Mouse (Mus musculus) midbrain, embryonic 10.5 days (tissue): ENCODE measurements around the gene Macrod2. TPM values are rescaled to one million over a fixed set of nuclear protein-coding genes. Genes with fewer than 3 reads are reported as not detected.

Experiments
- DNase-seq: peaks from one replicate; pipeline ENCODE4 v3.0.0-alpha.2; 2017; ENCODE audit warnings: low spot score
- H3K27ac ChIP-seq: fragments of 300-500 bp; sonication (generic); replicated peaks from 2 replicates; pipeline ENCODE4 v1.5.1; 2016; ENCODE audit warnings: mild to moderate bottlenecking
- H3K27me3 ChIP-seq: fragments of 300-500 bp; sonication (generic); 2 replicates; pipeline ENCODE4 v1.6.1; 2016; ENCODE audit warnings: low read depth, mild to moderate bottlenecking; ENCODE audit not compliant: poor library complexity, severe bottlenecking
- H3K36me3 ChIP-seq: fragments of 300-500 bp; sonication (generic); 2 replicates; pipeline ENCODE4 v1.6.1; 2016; ENCODE audit warnings: mild to moderate bottlenecking, moderate library complexity
- H3K4me1 ChIP-seq: fragments of 300-500 bp; sonication (generic); 2 replicates; pipeline ENCODE4 v1.6.1; 2016
- H3K4me3 ChIP-seq: fragments of 300-500 bp; sonication (generic); 2 replicates; pipeline ENCODE4 v1.5.1; 2016; ENCODE audit warnings: mild to moderate bottlenecking, moderate library complexity
- H3K9me3 ChIP-seq: fragments of 300-500 bp; sonication (generic); replicated peaks from 2 replicates; pipeline ENCODE4 v1.6.1; 2016; ENCODE audit warnings: mild to moderate bottlenecking
- WGBS: fragments of 180-500 bp; shearing (Covaris S2); methylation state at CpG from one replicate; pipeline ENCODE4 v1.1.7; 2016; 5-methylcytosine and 5-hydroxymethylcytosine counted together
- polyA plus RNA-seq: library from polyadenylated mRNA; unstranded; fragments of >200 nt; fragmentation: Nextera tagmentation; extraction: Ambion mirVana; gene quantifications from 2 replicates; pipeline ENCODE4 v1.2.1, GENCODE M21; 2016

The Macrod2 gene
- polyA plus RNA-seq, result 39.4 and 42.4 TPM in 2 replicates

GRCm38 (mm10) chr2:140395179-140395578 lies at the start of gene Macrod2:
Gene Macrod2 (plus strand): TSS chr2:140395309.
- under 1% methylated on average over 47 of the region's 47 CpGs for WGBS
- H3K27ac ChIP-seq, result peak within 1 kb of the TSS; percentile 89
- peaks cover 18% of the 10 kb centered on the region for H3K4me1 ChIP-seq
- peak within 1 kb of the TSS; percentile 83 for H3K4me3 ChIP-seq
- H3K27me3 ChIP-seq, result peaks cover 10% of the 10 kb centered on the region
- DNase-seq, result peak; percentile 97
- no peaks in the 10 kb centered on the region for H3K36me3 ChIP-seq
- H3K9me3 ChIP-seq, result no peaks in the 10 kb centered on the region

GRCm38 (mm10) chr2:140359905-140360304 lies 35.2 kb upstream of the Macrod2 start:
- Histone ChIP-seq H3K27me3 (no peaks in the 10 kb centered on the region), H3K27ac (no peak overlapping the region), H3K4me1 (no peaks in the 10 kb centered on the region), H3K9me3 (no peaks in the 10 kb centered on the region), H3K36me3 (no peaks in the 10 kb centered on the region), H3K4me3 (no peak overlapping the region)
- 55% methylated on average over 2 of the region's 2 CpGs for WGBS
- DNase-seq, result no peak

- no peaks in the 10 kb centered on the region for H3K4me1 ChIP-seq
- no peaks in the 10 kb centered on the region for H3K9me3 ChIP-seq
- DNase-seq, result no peak
- H3K27me3 ChIP-seq, result no peaks in the 10 kb centered on the region
- 93% methylated on average over 1 of the region's 1 CpGs for WGBS
- H3K27ac ChIP-seq, result no peak overlapping the region
- H3K36me3 ChIP-seq, result no peaks in the 10 kb centered on the region
- H3K4me3 ChIP-seq, result no peak overlapping the region
Measured at GRCm38 (mm10) chr2:140364804-140365203, 30.3 kb upstream of the Macrod2 start.

- Histone ChIP-seq H3K27me3 (no peaks in the 10 kb centered on the region), H3K27ac (no peak within 1 kb of the TSS), H3K4me3 (no peak within 1 kb of the TSS), H3K36me3 (no peaks in the 10 kb centered on the region), H3K4me1 (peaks cover 4% of the 10 kb centered on the region), H3K9me3 (no peaks in the 10 kb centered on the region)
- DNase-seq, result no peak
- 30% methylated on average over 4 of the region's 4 CpGs for WGBS
Measured at GRCm38 (mm10) chr2:140389525-140389924, 5.6 kb upstream of the Macrod2 start, which contains the start of gene Sel1l2. Gene Sel1l2 (minus strand): TSS chr2:140389706.

- Histone ChIP-seq H3K36me3 (no peaks in the 10 kb centered on the region), H3K4me1 (peaks cover 18% of the 10 kb centered on the region), H3K27ac (peak overlapping the region; percentile 89), H3K27me3 (peaks cover 10% of the 10 kb centered on the region), H3K4me3 (peak overlapping the region; percentile 83), H3K9me3 (no peaks in the 10 kb centered on the region)
- WGBS, result under 1% methylated on average over 53 of the region's 58 CpGs
- DNase-seq, result peak; percentile 68
Measured at GRCm38 (mm10) chr2:140395744-140396231, 679 bp downstream of the Macrod2 start.

GRCm38 (mm10) chr2:140425844-140426243 lies 30.7 kb downstream of the Macrod2 start:
- Histone ChIP-seq H3K9me3 (no peaks in the 10 kb centered on the region), H3K27ac (no peak overlapping the region), H3K4me3 (no peak overlapping the region), H3K27me3 (no peaks in the 10 kb centered on the region), H3K36me3 (no peaks in the 10 kb centered on the region), H3K4me1 (no peaks in the 10 kb centered on the region)
- no peak for DNase-seq

- no peak overlapping the region for H3K27ac ChIP-seq
- no peak overlapping the region for H3K4me3 ChIP-seq
- H3K4me1 ChIP-seq, result no peaks in the 10 kb centered on the region
- H3K9me3 ChIP-seq, result no peaks in the 10 kb centered on the region
- WGBS, result 28% methylated on average over 4 of the region's 4 CpGs
- no peaks in the 10 kb centered on the region for H3K36me3 ChIP-seq
- no peak for DNase-seq
- no peaks in the 10 kb centered on the region for H3K27me3 ChIP-seq
Measured at GRCm38 (mm10) chr2:140427283-140427682, 32.2 kb downstream of the Macrod2 start.

GRCm38 (mm10) chr2:140439081-140439480 lies 44.0 kb downstream of the Macrod2 start:
- 88% methylated on average over 4 of the region's 4 CpGs for WGBS
- no peak overlapping the region for H3K4me3 ChIP-seq
- H3K4me1 ChIP-seq, result no peaks in the 10 kb centered on the region
- no peak for DNase-seq
- no peaks in the 10 kb centered on the region for H3K27me3 ChIP-seq
- no peaks in the 10 kb centered on the region for H3K36me3 ChIP-seq
- H3K9me3 ChIP-seq, result no peaks in the 10 kb centered on the region
- H3K27ac ChIP-seq, result no peak overlapping the region

GRCm38 (mm10) chr2:140448636-140449035 lies 53.5 kb downstream of the Macrod2 start:
- H3K9me3 ChIP-seq, result no peaks in the 10 kb centered on the region
- DNase-seq, result no peak
- H3K4me1 ChIP-seq, result no peaks in the 10 kb centered on the region
- WGBS, result 84% methylated on average over 2 of the region's 2 CpGs
- no peak overlapping the region for H3K4me3 ChIP-seq
- H3K36me3 ChIP-seq, result no peaks in the 10 kb centered on the region
- H3K27ac ChIP-seq, result no peak overlapping the region
- H3K27me3 ChIP-seq, result no peaks in the 10 kb centered on the region

- H3K36me3 ChIP-seq, result no peaks in the 10 kb centered on the region
- H3K4me3 ChIP-seq, result no peak overlapping the region
- H3K4me1 ChIP-seq, result no peaks in the 10 kb centered on the region
- H3K27me3 ChIP-seq, result no peaks in the 10 kb centered on the region
- DNase-seq, result no peak
- no peak overlapping the region for H3K27ac ChIP-seq
- no peaks in the 10 kb centered on the region for H3K9me3 ChIP-seq
- whole genome bisulfite sequencing, result 94% methylated on average over 2 of the region's 2 CpGs
Measured at GRCm38 (mm10) chr2:140475770-140476169, 80.7 kb downstream of the Macrod2 start.

- Histone ChIP-seq H3K36me3 (no peaks in the 10 kb centered on the region), H3K9me3 (no peaks in the 10 kb centered on the region), H3K27ac (no peak overlapping the region), H3K4me1 (no peaks in the 10 kb centered on the region), H3K4me3 (no peak overlapping the region), H3K27me3 (no peaks in the 10 kb centered on the region)
- no peak for DNase-seq
- 84% methylated on average over 4 of the region's 4 CpGs for WGBS
Measured at GRCm38 (mm10) chr2:140476891-140477290, 81.8 kb downstream of the Macrod2 start.

- Histone ChIP-seq H3K27me3 (no peaks in the 10 kb centered on the region), H3K9me3 (no peaks in the 10 kb centered on the region), H3K36me3 (no peaks in the 10 kb centered on the region), H3K4me3 (no peak overlapping the region), H3K4me1 (no peaks in the 10 kb centered on the region), H3K27ac (no peak overlapping the region)
- 85% methylated on average over 2 of the region's 2 CpGs for WGBS
- no peak for DNase-seq
Measured at GRCm38 (mm10) chr2:140482604-140483003, 87.5 kb downstream of the Macrod2 start.

- no peak for DNase-seq
- Histone ChIP-seq H3K27me3 (no peaks in the 10 kb centered on the region), H3K27ac (no peak overlapping the region), H3K36me3 (no peaks in the 10 kb centered on the region), H3K4me3 (no peak overlapping the region), H3K4me1 (peaks cover 4% of the 10 kb centered on the region; the same call in 1 of the 2 replicates), H3K9me3 (no peaks in the 10 kb centered on the region)
- 90% methylated on average over 3 of the region's 3 CpGs for WGBS
Measured at GRCm38 (mm10) chr2:140497688-140498087, 102.6 kb downstream of the Macrod2 start.

GRCm38 (mm10) chr2:140500951-140501350 lies 105.8 kb downstream of the Macrod2 start:
- Histone ChIP-seq H3K4me1 (peaks cover 4% of the 10 kb centered on the region; the same call in 1 of the 2 replicates), H3K9me3 (no peaks in the 10 kb centered on the region), H3K27me3 (no peaks in the 10 kb centered on the region), H3K36me3 (no peaks in the 10 kb centered on the region), H3K4me3 (no peak overlapping the region), H3K27ac (no peak overlapping the region)
- WGBS, result 30% methylated on average over 5 of the region's 5 CpGs
- peak; percentile 54 for DNase-seq
